Mouse (Mus musculus): ENCODE data around the gene Gm10681. TPM values are rescaled to one million over a fixed set of nuclear protein-coding genes. Genes with fewer than 3 reads are reported as not detected.
A peak's percentile ranks its signal among the peaks of the same experiment; 100 is the strongest.
"Not testable (repeated sequence)": the region's sequence is repeated elsewhere in the genome, so short reads cannot be mapped to it uniquely, and the experiment has no call there.

Gene Gm10681
- polyA plus RNA-seq (2015; fragmentation: Nextera tagmentation; extraction: Ambion mirVana): not detected in 2 replicates

GRCm38 (mm10) chr3:98588707-98589106 lies at the start of gene Gm10681:
Gene Gm10681, minus strand, starts transcription at chr3:98588807.
- no peaks in the 10 kb centered on the region for H3K9me3 ChIP-seq (ENCODE audit: control insufficient read depth, low read length)
- no peak within 1 kb of the TSS for H3K4me2 ChIP-seq (ENCODE audit: low read length)
- H3K9ac ChIP-seq (ENCODE audit: low read depth, low read length): no peak within 1 kb of the TSS
- H3K36me3 ChIP-seq (ENCODE audit: control insufficient read depth, insufficient read depth, low read length): no peaks in the 10 kb centered on the region
- H3K27ac ChIP-seq (ENCODE audit: low read depth, low read length): no peak within 1 kb of the TSS
- H3K4me3 ChIP-seq (ENCODE audit: low read length): no peak within 1 kb of the TSS
- ATAC-seq: no peak
- no peaks in the 10 kb centered on the region for H3K27me3 ChIP-seq (replicated peaks; ENCODE audit: control insufficient read depth, insufficient read depth, low read length)
- no peaks in the 10 kb centered on the region for H3K4me1 ChIP-seq (ENCODE audit: control insufficient read depth, insufficient read depth, low read depth, low read length)

- no peaks in the 10 kb centered on the region for H3K4me1 ChIP-seq (ENCODE audit: control insufficient read depth, insufficient read depth, low read depth, low read length)
- ATAC-seq: no peak
- H3K9ac ChIP-seq (ENCODE audit: low read depth, low read length): no peak overlapping the region
- no peaks in the 10 kb centered on the region for H3K36me3 ChIP-seq (ENCODE audit: control insufficient read depth, insufficient read depth, low read length)
- WGBS: 82% methylated on average over 1 of the region's 1 CpGs
- H3K27ac ChIP-seq (ENCODE audit: low read depth, low read length): no peak overlapping the region
- H3K9me3 ChIP-seq (ENCODE audit: control insufficient read depth, low read length): no peaks in the 10 kb centered on the region
- H3K4me3 ChIP-seq (ENCODE audit: low read length): no peak overlapping the region
- no peaks in the 10 kb centered on the region for H3K27me3 ChIP-seq (replicated peaks; ENCODE audit: control insufficient read depth, insufficient read depth, low read length)
- no peak overlapping the region for H3K4me2 ChIP-seq (ENCODE audit: low read length)
Observed at GRCm38 (mm10) chr3:98635145-98635544, 46.5 kb upstream of the Gm10681 start.

GRCm38 (mm10) chr3:98630152-98630551 lies 41.5 kb upstream of the Gm10681 start, which contains the start of gene Hsd3b5:
Gene Hsd3b5, minus strand, starts transcription at chr3:98630252.
- no peaks in the 10 kb centered on the region for H3K27me3 ChIP-seq (replicated peaks; ENCODE audit: control insufficient read depth, insufficient read depth, low read length)
- no peaks in the 10 kb centered on the region for H3K4me1 ChIP-seq (ENCODE audit: control insufficient read depth, insufficient read depth, low read depth, low read length)
- H3K27ac ChIP-seq (ENCODE audit: low read depth, low read length): no peak within 1 kb of the TSS
- no peak within 1 kb of the TSS for H3K9ac ChIP-seq (ENCODE audit: low read depth, low read length)
- no peaks in the 10 kb centered on the region for H3K36me3 ChIP-seq (ENCODE audit: control insufficient read depth, insufficient read depth, low read length)
- no peak for ATAC-seq
- H3K9me3 ChIP-seq (ENCODE audit: control insufficient read depth, low read length): no peaks in the 10 kb centered on the region
- H3K4me2 ChIP-seq (ENCODE audit: low read length): no peak within 1 kb of the TSS
- no peak within 1 kb of the TSS for H3K4me3 ChIP-seq (ENCODE audit: low read length)

DNA sequence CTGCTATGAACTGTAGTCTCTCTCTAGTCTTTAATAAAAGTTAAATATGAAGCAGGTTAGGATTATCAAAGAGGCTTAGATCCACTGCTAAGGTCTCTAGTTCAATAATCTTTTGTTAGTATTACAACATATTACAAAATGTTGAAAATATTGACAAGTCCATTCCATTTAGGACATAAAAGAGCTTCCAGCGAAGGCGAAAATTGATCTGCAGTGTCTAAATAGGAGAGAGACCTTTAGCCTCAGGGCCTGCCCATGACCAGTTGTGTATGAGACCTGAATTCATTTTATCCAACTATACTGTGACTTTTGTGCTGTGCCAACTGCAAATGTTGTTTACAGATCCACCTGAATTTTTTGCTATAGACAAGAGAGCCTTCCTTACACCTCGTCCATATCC lies 41.0 kb upstream of the Gm10681 start:
- ATAC-seq: no peak
- no peaks in the 10 kb centered on the region for H3K9me3 ChIP-seq (ENCODE audit: control insufficient read depth, low read length)
- WGBS: 85% methylated on average over 3 of the region's 3 CpGs
- no peaks in the 10 kb centered on the region for H3K27me3 ChIP-seq (replicated peaks; ENCODE audit: control insufficient read depth, insufficient read depth, low read length)
- no peaks in the 10 kb centered on the region for H3K4me1 ChIP-seq (ENCODE audit: control insufficient read depth, insufficient read depth, low read depth, low read length)
- no peak overlapping the region for H3K27ac ChIP-seq (ENCODE audit: low read depth, low read length)
- no peaks in the 10 kb centered on the region for H3K36me3 ChIP-seq (ENCODE audit: control insufficient read depth, insufficient read depth, low read length)
- H3K9ac ChIP-seq (ENCODE audit: low read depth, low read length): no peak overlapping the region
- no peak overlapping the region for H3K4me2 ChIP-seq (ENCODE audit: low read length)
- no peak overlapping the region for H3K4me3 ChIP-seq (ENCODE audit: low read length)

GRCm38 (mm10) chr3:98616786-98617185 lies 28.2 kb upstream of the Gm10681 start:
- not testable (repeated sequence) for H3K9me3 ChIP-seq (ENCODE audit: control insufficient read depth, low read length); H3K4me3 ChIP-seq (ENCODE audit: low read length); H3K4me2 ChIP-seq (ENCODE audit: low read length); ATAC-seq; H3K36me3 ChIP-seq (ENCODE audit: control insufficient read depth, insufficient read depth, low read length); H3K4me1 ChIP-seq (ENCODE audit: control insufficient read depth, insufficient read depth, low read depth, low read length); H3K27ac ChIP-seq (ENCODE audit: low read depth, low read length); H3K27me3 ChIP-seq (replicated peaks; ENCODE audit: control insufficient read depth, insufficient read depth, low read length); H3K9ac ChIP-seq (ENCODE audit: low read depth, low read length)
- WGBS: 88% methylated on average over 1 of the region's 1 CpGs

GRCm38 (mm10) chr3:98616244-98616643 lies 27.6 kb upstream of the Gm10681 start:
- not testable (repeated sequence) for H3K9me3 ChIP-seq (ENCODE audit: control insufficient read depth, low read length); H3K4me1 ChIP-seq (ENCODE audit: control insufficient read depth, insufficient read depth, low read depth, low read length); H3K4me2 ChIP-seq (ENCODE audit: low read length); H3K4me3 ChIP-seq (ENCODE audit: low read length); H3K36me3 ChIP-seq (ENCODE audit: control insufficient read depth, insufficient read depth, low read length); H3K27ac ChIP-seq (ENCODE audit: low read depth, low read length); H3K27me3 ChIP-seq (replicated peaks; ENCODE audit: control insufficient read depth, insufficient read depth, low read length); H3K9ac ChIP-seq (ENCODE audit: low read depth, low read length)
- ATAC-seq: peak; percentile 45; the same call in 1 of the 2 replicates
- WGBS: 25% methylated on average over 2 of the region's 2 CpGs

GRCm38 (mm10) chr3:98614406-98614927 lies 25.9 kb upstream of the Gm10681 start:
- not testable (repeated sequence) for H3K36me3 ChIP-seq (ENCODE audit: control insufficient read depth, insufficient read depth, low read length); H3K9me3 ChIP-seq (ENCODE audit: control insufficient read depth, low read length); H3K4me2 ChIP-seq (ENCODE audit: low read length); H3K9ac ChIP-seq (ENCODE audit: low read depth, low read length); H3K27ac ChIP-seq (ENCODE audit: low read depth, low read length); H3K4me3 ChIP-seq (ENCODE audit: low read length); ATAC-seq; H3K27me3 ChIP-seq (replicated peaks; ENCODE audit: control insufficient read depth, insufficient read depth, low read length); H3K4me1 ChIP-seq (ENCODE audit: control insufficient read depth, insufficient read depth, low read depth, low read length)
- WGBS: 68% methylated on average over 2 of the region's 2 CpGs

- H3K36me3 ChIP-seq (ENCODE audit: control insufficient read depth, insufficient read depth, low read length): no peaks in the 10 kb centered on the region
- ATAC-seq: no peak
- H3K4me2 ChIP-seq (ENCODE audit: low read length): no peak overlapping the region
- H3K9ac ChIP-seq (ENCODE audit: low read depth, low read length): no peak overlapping the region
- H3K4me3 ChIP-seq (ENCODE audit: low read length): no peak overlapping the region
- no peaks in the 10 kb centered on the region for H3K4me1 ChIP-seq (ENCODE audit: control insufficient read depth, insufficient read depth, low read depth, low read length)
- no peak overlapping the region for H3K27ac ChIP-seq (ENCODE audit: low read depth, low read length)
- no peaks in the 10 kb centered on the region for H3K9me3 ChIP-seq (ENCODE audit: control insufficient read depth, low read length)
- no peaks in the 10 kb centered on the region for H3K27me3 ChIP-seq (replicated peaks; ENCODE audit: control insufficient read depth, insufficient read depth, low read length)
Observed at GRCm38 (mm10) chr3:98613963-98614362, 25.4 kb upstream of the Gm10681 start.

- H3K36me3 ChIP-seq (ENCODE audit: control insufficient read depth, insufficient read depth, low read length); ATAC-seq; H3K4me2 ChIP-seq (ENCODE audit: low read length); H3K9me3 ChIP-seq (ENCODE audit: control insufficient read depth, low read length); H3K27ac ChIP-seq (ENCODE audit: low read depth, low read length); H3K4me1 ChIP-seq (ENCODE audit: control insufficient read depth, insufficient read depth, low read depth, low read length); H3K4me3 ChIP-seq (ENCODE audit: low read length); H3K9ac ChIP-seq (ENCODE audit: low read depth, low read length); H3K27me3 ChIP-seq (replicated peaks; ENCODE audit: control insufficient read depth, insufficient read depth, low read length): not testable (repeated sequence)
Observed at GRCm38 (mm10) chr3:98613540-98613939, 24.9 kb upstream of the Gm10681 start.

DNA sequence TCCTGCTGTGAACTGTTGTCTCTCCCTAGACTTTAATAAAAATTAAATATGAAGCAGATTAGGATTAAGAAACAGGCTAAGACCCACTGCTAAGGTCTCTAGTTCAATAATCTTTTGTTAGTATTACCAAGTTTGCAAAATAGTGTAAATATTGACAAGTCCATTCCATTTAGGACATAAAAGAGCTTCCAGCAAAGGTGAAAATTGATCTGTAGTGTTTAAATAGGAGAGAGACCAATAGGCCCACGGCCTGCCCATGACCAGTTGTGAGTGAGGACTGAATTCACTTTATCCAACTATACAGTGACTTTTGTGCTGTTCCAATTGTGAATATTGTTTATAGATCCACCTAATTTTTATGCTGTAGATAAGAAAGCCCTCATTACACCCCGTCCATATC lies 886 bp downstream of the Gm10681 start:
- WGBS: 93% methylated on average over 2 of the region's 2 CpGs
- Histone ChIP-seq H3K27me3 (replicated peaks; ENCODE audit: control insufficient read depth, insufficient read depth, low read length) (no peaks in the 10 kb centered on the region), H3K4me2 (ENCODE audit: low read length) (no peak overlapping the region), H3K4me1 (ENCODE audit: control insufficient read depth, insufficient read depth, low read depth, low read length) (no peaks in the 10 kb centered on the region), H3K9me3 (ENCODE audit: control insufficient read depth, low read length) (no peaks in the 10 kb centered on the region), H3K4me3 (ENCODE audit: low read length) (no peak overlapping the region), H3K27ac (ENCODE audit: low read depth, low read length) (no peak overlapping the region), H3K36me3 (ENCODE audit: control insufficient read depth, insufficient read depth, low read length) (no peaks in the 10 kb centered on the region), H3K9ac (ENCODE audit: low read depth, low read length) (no peak overlapping the region)
- no peak for ATAC-seq
